Comparison of ENCODE assay signal across 8 mouse cellular contexts in genomic region chr8:34679565-34680291, GRCm38 (mm10).
DNase-seq lines count a peak whose midpoint lies in the region; ATAC-seq lines count a peak whose summit lies in the region.

No protein-coding gene starts in this region.

- H3K4me2 ChIP-seq in stomach, embryonic 14.5 days (replicated peaks; ENCODE audit: low read depth, low read length), result peak overlapping the region; percentile 25

- 31% methylated on average over 14 of the region's 14 CpGs for WGBS in forebrain, embryonic 10.5 days
- 26% methylated on average over 14 of the region's 14 CpGs for WGBS in stomach, embryonic 14.5 days

- no peaks in the 10 kb centered on the region for H3K9me3 ChIP-seq in forebrain, embryonic 10.5 days
- no peaks in the 10 kb centered on the region for H3K9me3 ChIP-seq in stomach, embryonic 14.5 days (ENCODE audit: control insufficient read depth, low read depth, low read length)

- H3K9ac ChIP-seq in stomach, embryonic 14.5 days (replicated peaks; ENCODE audit: low read depth, low read length), result no peak overlapping the region

- intact Hi-C loops in heart, postnatal 36 days (cut with DNase I), result no loop called here

- ATAC-seq in stomach, embryonic 14.5 days (ENCODE audit: insufficient number of reproducible peaks, insufficient read depth, low FRiP score, low read depth), result no peak

- H3K27ac ChIP-seq in forebrain, embryonic 10.5 days, result peak overlapping the region; percentile 75
- H3K27ac ChIP-seq in stomach, embryonic 14.5 days (ENCODE audit: low read length), result peak overlapping the region; percentile 39; the same call in 1 of the 2 replicates

- 0 out of 2 replicates have a peak overlapping the region, but pooled peaks have one; percentile 16 for H3K4me3 ChIP-seq in forebrain, embryonic 10.5 days
- H3K4me3 ChIP-seq in stomach, embryonic 14.5 days (ENCODE audit: low read depth, low read length), result no peak overlapping the region

- H3K36me3 ChIP-seq in forebrain, embryonic 10.5 days (replicated peaks), result no peaks in the 10 kb centered on the region
- H3K36me3 ChIP-seq in stomach, embryonic 14.5 days (ENCODE audit: control insufficient read depth, insufficient read depth, low read length), result no peaks in the 10 kb centered on the region

- peaks cover 26% of the 10 kb centered on the region for H3K4me1 ChIP-seq in forebrain, embryonic 10.5 days
- no peaks in the 10 kb centered on the region for H3K4me1 ChIP-seq in stomach, embryonic 14.5 days (ENCODE audit: control insufficient read depth, insufficient read depth, low read length)

- peak; percentile 34 for DNase-seq in ovary, postnatal 36 days (ENCODE audit: low spot score)
- DNase-seq in ovary, postnatal 10 days (ENCODE audit: low spot score), result no peak
- DNase-seq in forebrain, embryonic 10.5 days (ENCODE audit: extremely low spot score, low spot score), result peak; percentile 42
- DNase-seq in heart, postnatal 36 days, result peak; percentile 19 to 33
- peak; percentile 54 to 68 for DNase-seq in kidney, postnatal 4 days
- peak; percentile 50 for DNase-seq in lung, postnatal 36 days
- DNase-seq in thymus, postnatal 4 days, result no peak

- peaks cover 19% of the 10 kb centered on the region for H3K27me3 ChIP-seq in forebrain, embryonic 10.5 days (ENCODE audit: poor library complexity, severe bottlenecking)
- no peaks in the 10 kb centered on the region for H3K27me3 ChIP-seq in stomach, embryonic 14.5 days (ENCODE audit: control insufficient read depth, insufficient read depth, low read length)

Comparison
In these comparisons a context has a peak if more than half of its experiments do, and no peak if none do; other contexts are left out.
1. DNase-seq: peak in ovary, postnatal 36 days (single experiment), forebrain, embryonic 10.5 days (single experiment), heart, postnatal 36 days (2 of 2), kidney, postnatal 4 days (2 of 2) and lung, postnatal 36 days (single experiment); none in ovary, postnatal 10 days (single experiment) and thymus, postnatal 4 days (single experiment).